Mouse (Mus musculus): ENCODE data around the gene Mbnl1.

The Mbnl1 gene

GRCm38 (mm10) chr3:60568801-60569568, 96.4 kb downstream of the Mbnl1 start:
- no peak for DNase-seq (ENCODE audit: low read depth, low spot score)

GRCm38 (mm10) chr3:60569781-60570180, 97.2 kb downstream of the Mbnl1 start:
- no peak for DNase-seq (ENCODE audit: low read depth, low spot score)

GRCm38 (mm10) chr3:60570491-60571022, 97.9 kb downstream of the Mbnl1 start:
- peak; percentile 58 for DNase-seq (ENCODE audit: low read depth, low spot score)

- no peak for DNase-seq (ENCODE audit: low read depth, low spot score)
Measured at GRCm38 (mm10) chr3:60571493-60571892, 98.9 kb downstream of the Mbnl1 start.

- DNase-seq (ENCODE audit: low read depth, low spot score): no peak
Measured at GRCm38 (mm10) chr3:60574199-60574598, 101.6 kb downstream of the Mbnl1 start.

GRCm38 (mm10) chr3:60574849-60575524, 102.4 kb downstream of the Mbnl1 start:
- no peak for DNase-seq (ENCODE audit: low read depth, low spot score)

GRCm38 (mm10) chr3:60575945-60576344, 103.3 kb downstream of the Mbnl1 start:
- DNase-seq (ENCODE audit: low read depth, low spot score): no peak

- peak; percentile 38 for DNase-seq (ENCODE audit: low read depth, low spot score)
Measured at GRCm38 (mm10) chr3:60576366-60577046, 103.9 kb downstream of the Mbnl1 start.

- no peak for DNase-seq (ENCODE audit: low read depth, low spot score)
Measured at GRCm38 (mm10) chr3:60579880-60580279, 107.2 kb downstream of the Mbnl1 start.

GRCm38 (mm10) chr3:60580699-60581098, 108.1 kb downstream of the Mbnl1 start:
- no peak for DNase-seq (ENCODE audit: low read depth, low spot score)

- no peak for DNase-seq (ENCODE audit: low read depth, low spot score)
Measured at GRCm38 (mm10) chr3:60582154-60582553, 109.5 kb downstream of the Mbnl1 start.

GRCm38 (mm10) chr3:60582620-60583019, 110.0 kb downstream of the Mbnl1 start:
- no peak for DNase-seq (ENCODE audit: low read depth, low spot score)

- DNase-seq (ENCODE audit: low read depth, low spot score): no peak
Measured at GRCm38 (mm10) chr3:60584704-60585103, 112.1 kb downstream of the Mbnl1 start.

GRCm38 (mm10) chr3:60586046-60586445, 113.4 kb downstream of the Mbnl1 start:
- DNase-seq (ENCODE audit: low read depth, low spot score): peak; percentile 55

GRCm38 (mm10) chr3:60587149-60587548, 114.5 kb downstream of the Mbnl1 start:
- no peak for DNase-seq (ENCODE audit: low read depth, low spot score)

- peak; percentile 83 for DNase-seq (ENCODE audit: low read depth, low spot score)
Measured at GRCm38 (mm10) chr3:60589361-60589760, 116.7 kb downstream of the Mbnl1 start.

GRCm38 (mm10) chr3:60595606-60596005, 123.0 kb downstream of the Mbnl1 start:
- no peak for DNase-seq (ENCODE audit: low read depth, low spot score)

- no peak for DNase-seq (ENCODE audit: low read depth, low spot score)
Measured at GRCm38 (mm10) chr3:60596985-60597384, 124.4 kb downstream of the Mbnl1 start.

GRCm38 (mm10) chr3:60601686-60602085, 129.1 kb downstream of the Mbnl1 start:
- peak; percentile 59 for DNase-seq (ENCODE audit: low read depth, low spot score)

GRCm38 (mm10) chr3:60602923-60603549, 130.4 kb downstream of the Mbnl1 start:
- no peak for DNase-seq (ENCODE audit: low read depth, low spot score)

GRCm38 (mm10) chr3:60603637-60604036, 131.0 kb downstream of the Mbnl1 start:
- no peak for DNase-seq (ENCODE audit: low read depth, low spot score)

GRCm38 (mm10) chr3:60604205-60604604, 131.6 kb downstream of the Mbnl1 start:
- DNase-seq (ENCODE audit: low read depth, low spot score): no peak
